Mouse (Mus musculus) layer of hippocampus, adult 11-12 months (tissue): ENCODE data around the gene Gpr156.

Experiments
- DNase-seq: peaks from one replicate; pipeline ENCODE4 v3.0.0; 2022; ENCODE audit warnings: low spot score

The Gpr156 gene

DNA sequence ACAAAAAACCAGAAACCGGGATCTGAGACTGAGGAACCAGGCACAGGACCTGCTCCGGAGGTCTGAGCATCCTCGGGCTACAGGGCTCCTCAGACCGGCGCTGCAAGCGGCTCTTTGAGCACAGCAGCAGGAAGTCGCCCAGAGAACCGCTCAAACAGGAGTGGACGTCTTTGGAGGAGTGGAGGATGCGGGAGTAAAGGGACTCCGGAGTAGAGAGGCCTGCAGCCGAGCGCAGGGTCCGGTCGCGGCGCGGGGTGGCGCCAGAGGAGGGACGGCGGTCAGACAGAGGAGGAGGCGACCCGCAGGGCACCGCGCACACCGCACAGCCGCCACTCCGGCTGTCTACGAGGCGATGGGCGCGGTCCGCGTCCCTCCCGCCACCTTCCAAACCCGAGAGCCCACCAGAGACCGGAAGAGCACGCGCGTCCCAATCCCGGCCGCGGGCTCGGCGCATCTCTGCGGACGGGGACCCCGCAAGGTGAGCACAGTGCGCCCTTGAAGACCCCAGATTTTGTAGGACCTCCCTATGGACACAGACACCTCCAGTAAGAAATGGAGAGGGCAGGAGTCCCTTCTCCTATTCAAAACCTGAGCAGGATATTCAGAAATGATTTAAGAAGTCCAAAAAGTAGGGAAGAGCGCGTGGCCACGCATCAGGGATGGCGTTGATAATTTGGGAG lies at the start of gene Gpr156:
TSS of gene Gpr156 (plus strand) at position 359 of the 680 bp plus-strand sequence.
- DNase-seq: peak; percentile 14

DNA sequence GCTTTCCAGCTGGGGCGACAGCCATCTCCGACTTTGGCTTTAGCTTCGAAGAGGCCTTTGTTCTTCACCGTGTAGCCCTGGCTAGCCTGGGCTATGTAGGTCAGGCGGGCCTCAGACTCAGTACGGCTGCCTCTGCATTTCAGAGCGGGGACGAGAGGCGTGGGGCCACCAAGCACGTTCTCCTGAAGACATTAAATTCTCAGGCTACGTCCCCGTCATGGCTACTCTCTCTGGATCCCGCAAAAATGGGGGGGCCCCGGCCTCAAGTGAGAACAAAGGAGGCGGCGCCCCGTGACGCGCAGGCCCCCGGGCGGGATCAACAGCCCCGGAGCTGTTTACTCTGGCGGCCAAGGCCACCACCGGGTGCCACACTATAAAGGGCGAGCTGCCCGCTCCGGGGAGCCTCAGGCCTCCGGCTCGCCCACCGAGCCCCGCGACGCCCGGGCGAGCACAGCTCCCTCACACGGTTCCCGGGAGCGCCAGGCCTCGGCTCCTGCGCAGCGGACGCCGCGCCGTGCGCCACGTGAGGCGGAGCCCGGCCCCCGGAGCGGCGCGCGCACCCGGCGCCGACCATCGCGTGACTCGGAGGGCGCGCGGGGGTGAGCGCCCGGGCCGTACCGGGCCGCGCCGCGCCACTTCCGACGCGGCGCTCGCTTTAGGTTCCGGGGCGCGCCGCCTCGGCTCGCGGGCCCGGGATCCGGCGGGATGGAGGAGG lies 48.3 kb upstream of the Gpr156 start, which contains the start of gene Lrrc58:
TSS of gene Lrrc58 (plus strand) at position 599 of the 715 bp plus-strand sequence.
- peak; percentile 85 for DNase-seq

DNA sequence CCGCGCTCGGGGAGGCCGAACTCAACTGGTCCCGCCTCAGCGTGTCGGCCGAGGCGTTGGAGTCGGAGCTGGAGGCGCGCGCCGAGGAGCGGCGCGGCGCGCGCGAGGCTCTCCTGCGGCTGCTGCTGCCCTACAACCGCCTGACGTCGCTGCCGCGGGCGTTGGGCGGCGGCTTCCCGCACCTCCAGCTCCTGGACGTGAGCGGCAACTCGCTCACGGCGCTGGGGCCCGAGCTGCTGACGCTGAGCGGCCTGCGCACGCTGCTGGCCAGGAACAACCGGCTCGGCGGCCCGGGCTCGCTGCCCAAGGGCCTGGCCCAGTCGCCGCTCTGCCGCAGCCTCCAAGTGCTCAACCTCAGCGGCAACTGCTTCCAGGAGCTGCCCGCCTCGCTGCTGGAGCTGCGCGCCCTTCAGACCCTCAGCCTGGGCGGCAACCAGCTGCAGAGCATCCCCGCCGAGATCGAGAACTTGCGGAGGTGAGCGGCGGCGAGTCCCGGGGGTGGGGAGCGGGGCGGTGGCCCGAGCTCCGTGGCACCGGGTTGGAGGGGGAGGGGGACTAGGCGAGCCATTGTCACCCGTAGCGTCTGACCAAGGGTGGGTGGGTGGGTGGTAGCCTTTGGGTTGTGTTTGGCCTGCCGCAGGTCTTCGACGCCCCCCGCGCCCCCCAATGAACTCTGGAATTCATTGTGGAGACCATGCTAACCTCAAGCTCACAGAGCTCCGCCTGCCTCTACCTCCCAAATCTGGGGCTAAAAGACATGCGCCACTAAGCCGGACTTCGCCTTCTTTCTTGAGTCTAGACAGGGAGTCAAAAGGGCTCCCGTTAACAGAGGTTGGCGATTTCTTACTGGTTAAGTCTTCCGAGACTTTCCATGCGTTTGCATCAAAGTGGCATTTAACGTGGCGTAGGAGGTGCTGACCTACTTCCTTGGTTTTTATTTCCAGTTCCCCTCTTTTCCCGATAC lies 47.5 kb upstream of the Gpr156 start:
- DNase-seq: peak; percentile 20

DNA sequence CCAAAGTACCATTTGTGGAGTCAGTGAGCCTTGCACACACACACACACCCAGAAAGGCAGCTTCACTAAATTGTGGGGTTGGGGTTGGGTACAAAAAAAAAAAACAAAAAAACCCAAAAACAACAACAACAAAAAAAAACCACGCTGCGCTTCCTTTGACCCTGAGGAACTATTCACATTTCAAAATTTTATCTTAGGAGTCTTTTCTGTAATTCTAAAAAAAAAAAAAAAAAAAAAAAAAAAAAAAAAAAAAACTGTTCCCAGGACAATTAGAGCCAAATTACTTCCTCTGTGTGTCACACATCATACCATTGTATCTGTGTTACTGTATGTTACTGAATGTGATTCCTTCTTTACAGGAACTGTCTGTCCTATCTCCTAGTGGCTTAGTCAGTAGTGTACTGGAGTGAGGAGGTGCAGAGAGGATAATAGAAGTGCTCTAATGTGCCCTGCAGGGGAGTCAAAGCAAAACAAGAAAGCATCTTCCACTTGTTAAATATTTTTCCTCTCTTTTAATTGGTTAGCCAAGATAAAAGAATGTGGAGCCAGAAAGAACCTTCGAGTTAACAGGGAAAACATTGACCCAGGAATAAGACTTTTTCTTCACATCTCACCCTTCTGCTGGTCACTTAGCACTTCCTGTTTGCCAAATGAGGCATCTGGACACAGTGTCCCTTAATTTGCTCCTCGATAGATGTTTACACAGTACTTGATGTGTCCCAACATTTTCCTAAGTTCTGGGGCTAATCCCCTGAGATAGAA lies 46.6 kb upstream of the Gpr156 start:
- DNase-seq: no peak

DNA sequence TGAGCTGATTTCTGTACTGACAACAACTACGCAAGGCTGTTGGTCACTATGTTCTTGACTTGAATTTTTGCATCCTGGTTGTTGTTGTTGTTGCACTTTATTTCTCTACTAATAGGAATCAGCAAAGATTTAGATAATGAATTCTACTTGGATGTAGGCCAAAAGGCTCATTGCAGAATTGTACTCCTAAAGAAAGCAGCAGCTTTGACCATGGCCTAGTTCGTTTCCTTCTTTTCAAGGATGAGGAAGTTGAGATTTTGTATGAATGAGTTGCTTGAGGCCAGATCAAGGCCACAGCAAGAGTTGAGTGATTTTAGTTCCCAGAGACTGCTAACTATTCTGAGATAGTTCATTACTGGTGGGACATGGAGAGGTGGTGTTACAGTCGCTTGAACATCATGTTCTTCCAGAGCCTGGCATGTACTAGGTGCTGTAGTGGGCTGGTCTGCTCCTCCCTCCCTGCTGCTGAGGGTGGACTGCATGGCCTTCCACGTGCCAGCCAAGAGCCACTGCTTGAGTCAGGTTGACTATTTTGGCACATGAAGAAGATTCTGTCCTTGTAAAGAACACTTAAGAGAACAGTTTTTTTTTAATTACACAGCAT lies 45.1 kb upstream of the Gpr156 start:
- no peak for DNase-seq

DNA sequence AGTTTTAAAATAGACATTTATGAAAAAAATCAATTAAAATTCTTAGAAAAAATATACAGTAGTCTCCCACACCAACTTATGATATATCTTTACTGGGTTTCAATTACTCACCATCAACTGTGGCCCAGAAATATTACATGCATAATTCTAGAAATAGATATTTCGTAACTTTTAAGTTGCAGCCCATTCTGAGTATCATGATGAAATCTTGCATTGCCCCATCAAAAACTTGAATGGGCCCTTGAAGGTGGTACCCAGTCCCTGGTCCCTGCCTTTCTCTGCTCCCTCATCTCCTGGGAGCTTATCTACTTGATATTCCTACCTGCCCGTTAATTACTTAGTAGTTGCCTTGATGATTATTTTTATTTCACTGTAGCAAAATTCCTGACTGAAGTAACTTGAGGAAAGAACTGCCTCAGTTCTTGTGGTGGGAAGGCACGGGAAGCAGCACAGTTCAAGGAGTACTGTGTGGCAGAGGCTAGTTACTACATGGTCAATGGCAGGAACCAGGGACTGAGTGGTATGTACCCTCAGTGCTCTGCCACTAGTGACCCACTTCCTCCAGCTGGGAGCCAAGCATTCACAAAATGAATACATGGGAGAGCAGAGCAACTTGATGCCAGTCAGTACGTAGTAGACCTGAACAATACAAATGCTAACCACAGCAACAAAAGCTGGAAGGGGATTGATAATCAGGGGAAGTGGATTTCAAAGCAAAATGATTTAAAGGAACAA lies 41.6 kb upstream of the Gpr156 start:
- DNase-seq: no peak

DNA sequence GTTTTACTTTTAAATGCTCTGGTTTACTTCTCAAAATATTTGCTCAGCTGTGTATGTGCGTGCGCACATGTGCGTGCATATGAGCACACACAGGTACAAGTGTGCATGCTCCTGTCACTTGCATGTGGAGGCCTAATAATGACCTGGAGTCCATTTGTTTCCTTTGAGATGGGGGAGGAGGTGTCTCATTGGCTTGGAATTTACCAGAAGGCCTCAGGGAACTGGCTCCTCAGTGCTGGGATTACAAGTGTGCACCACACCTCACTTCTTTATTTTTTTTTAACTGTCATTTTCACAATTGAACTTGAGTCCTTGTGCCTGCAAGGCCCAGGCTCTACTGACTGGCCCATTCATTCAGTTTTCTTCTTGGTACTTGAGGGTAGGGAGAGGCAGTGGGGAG lies 38.9 kb upstream of the Gpr156 start:
- no peak for DNase-seq

DNA sequence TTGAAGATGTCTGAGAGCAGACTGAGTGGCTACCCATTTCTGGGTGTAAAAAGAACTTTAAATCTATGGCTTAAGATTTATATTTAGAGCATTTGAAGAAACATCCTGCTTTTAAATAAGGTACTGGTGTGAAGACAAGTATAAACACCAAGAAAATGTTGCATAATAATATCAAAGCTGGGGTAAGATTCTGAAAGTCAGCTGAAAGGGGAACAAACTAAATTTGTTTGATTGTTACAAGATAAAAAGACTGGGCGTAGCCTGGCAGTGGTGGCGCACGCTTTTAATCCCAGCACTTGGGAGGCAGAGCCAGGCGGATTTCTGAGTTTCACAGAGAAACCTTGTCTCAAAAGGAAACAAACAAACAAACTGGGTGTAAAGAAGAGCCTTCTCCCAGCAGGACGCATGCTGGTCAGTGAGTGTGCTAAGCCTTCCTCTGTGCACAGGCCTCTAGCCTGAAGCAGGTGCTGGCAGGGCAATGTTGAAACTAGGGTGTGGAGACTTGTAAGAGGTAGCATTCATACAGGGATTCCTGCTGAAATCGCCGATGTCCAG lies 37.3 kb upstream of the Gpr156 start:
- DNase-seq: no peak

DNA sequence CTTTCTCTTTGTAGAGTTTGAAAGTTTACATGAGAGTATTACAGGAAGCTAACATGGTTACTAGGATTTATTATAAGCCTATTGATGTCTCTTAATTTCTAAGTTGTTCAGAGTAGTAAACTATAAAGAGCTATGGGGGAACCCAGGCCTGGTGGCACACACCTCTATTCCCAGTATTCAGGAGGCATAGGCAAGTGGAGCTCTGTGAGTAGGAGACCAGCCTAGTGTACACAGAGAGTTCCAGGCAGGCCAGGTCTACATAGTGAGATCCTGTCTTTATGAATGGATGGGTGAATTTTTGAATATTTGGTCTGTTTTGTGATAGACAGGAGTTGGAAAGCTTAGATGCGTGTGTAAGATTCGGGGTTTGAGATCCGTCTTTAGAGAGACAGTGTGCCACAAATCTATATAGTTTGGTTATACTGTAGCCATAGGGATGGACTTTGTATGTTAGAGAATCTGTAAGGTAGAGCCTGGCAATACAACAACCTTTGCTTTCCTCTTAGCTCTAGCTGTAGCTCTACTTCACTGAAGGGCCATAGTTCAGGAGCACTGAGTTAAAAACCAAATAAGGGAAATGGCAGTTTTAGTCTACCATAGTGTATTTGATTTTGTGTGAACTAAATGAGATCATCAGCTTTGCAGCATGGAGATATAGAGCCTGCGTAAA lies 36.4 kb upstream of the Gpr156 start:
- DNase-seq: no peak

DNA sequence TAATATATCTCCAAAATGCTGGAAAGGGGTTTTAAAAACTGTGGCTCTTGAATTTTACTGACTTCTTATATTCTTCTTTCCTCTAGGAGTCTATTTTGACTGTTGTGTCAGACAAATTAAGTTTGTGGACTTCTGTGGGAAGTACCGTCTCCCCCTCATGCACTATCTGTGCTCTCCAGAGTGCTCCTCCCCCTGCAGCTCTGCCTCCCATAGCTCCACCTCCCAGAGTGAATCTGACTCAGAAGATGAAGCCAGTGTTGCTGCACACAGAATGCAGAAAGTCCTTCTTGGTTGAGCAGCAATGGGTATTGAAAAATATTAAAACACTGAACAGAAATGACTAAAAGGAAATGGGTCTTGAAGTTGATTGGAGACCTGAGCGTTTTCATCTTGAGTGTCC lies 35.1 kb upstream of the Gpr156 start:
- no peak for DNase-seq

DNA sequence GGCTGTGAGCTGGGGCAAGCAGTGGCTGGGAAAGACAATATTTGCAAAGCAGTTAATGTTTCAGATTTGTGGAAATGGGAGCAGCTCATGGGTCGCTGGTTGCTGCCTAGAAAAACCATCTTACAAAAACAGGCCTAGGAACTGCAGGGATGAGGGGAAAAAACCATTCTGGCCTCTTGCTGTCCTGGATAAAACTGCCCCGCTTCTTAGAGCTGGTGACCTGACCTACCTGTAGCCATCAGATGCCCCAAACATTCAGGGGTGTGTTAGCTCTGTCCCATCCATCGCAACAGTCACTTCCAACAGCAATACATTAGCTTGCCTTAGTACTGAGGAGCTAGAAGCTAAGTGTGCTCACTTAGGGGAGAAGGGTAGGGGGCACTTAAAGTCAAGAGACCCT lies 27.3 kb upstream of the Gpr156 start:
- no peak for DNase-seq

DNA sequence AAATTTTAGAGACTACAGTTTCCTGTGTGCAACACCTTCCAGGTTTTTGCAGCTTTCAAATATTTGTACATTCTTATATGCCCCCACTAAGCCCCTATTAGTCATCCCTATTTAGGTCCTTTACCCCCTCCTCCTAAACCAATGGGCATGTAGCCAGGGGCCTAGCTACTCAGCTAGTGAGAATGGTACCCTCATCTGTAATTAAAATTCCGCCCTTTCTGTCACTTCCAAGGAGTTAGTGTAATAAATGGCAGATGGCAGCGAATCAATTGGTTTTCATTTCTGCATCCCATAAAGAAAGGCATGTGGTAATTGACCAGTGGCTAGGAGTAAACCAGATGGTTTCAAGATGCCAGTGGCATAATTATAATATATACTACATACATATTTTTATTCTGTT lies 23.6 kb upstream of the Gpr156 start:
- DNase-seq: no peak

DNA sequence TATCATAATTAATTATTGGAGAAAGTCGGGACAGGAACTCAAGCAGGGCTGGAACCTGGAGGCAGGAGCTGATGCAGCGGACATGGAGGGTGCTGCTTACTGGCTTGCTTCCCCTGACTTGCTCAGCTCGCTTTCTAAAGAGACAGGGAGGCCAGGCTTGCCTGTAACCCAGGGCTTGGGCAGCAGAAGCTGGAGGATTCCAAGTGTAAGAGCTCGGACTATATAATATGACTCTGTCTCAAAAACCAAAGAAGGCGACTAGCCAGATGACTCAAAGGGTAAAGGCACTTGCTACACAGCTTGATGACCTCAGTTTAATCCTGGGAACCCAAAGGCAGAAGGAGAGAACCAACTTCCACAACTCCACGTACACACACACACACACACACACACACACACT lies 22.9 kb upstream of the Gpr156 start:
- DNase-seq: no peak

DNA sequence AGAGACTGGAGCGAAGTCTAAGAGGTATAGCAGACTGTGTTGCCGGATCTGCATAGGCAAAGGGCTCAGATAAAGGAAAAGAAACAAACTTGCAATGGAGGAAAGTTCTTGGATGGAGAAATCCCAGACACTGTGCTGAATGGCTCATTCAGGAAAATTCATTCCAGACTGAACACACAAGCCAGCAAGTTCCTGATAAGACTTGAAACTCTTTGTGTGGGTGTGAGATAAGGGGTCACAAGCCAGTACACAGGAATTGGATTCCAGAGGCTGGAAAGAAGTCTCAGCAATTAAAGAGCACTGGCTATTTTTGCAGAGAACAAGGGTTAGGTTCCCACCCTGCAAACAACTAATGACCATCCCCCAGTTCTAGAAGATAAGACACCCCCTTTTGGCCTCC lies 22.4 kb upstream of the Gpr156 start:
- no peak for DNase-seq

DNA sequence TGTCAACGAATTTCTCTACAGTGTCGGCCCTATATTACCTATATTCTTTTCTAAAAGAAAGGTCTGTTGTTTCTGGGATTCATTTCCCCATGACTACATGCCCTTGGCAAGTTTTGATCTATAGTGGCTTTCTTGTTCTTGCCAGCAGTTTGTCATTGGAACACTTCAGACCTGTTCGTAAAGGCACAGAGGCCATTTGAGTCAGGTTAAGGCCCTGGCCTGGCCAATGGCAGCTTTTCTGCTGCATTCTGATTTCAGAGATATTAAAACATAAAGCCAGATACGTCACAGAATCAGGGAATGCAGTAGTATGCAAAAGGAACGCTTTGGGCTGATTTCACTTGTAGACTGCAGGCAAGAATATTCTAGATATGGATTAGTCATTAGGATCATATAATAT lies 17.5 kb upstream of the Gpr156 start:
- no peak for DNase-seq

DNA sequence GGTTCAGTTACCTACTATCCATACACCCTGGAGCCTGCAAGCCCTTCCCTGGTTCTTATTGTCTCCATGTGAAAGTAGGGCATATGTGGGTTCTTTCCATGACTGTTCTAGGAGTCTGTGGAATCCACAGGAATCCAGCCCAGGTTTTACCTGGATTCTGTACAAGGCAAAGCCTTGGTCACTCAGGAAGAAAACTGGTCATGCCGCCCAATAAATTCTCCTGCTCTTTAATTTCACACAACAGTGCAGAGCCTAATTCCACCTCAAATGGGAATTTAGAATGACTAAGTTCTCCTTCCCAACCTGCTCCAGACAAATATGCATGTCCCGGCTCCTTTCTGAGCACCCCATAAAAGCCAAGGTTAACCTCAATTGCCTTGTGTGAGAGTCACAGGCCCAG lies 16.9 kb upstream of the Gpr156 start:
- DNase-seq: no peak

DNA sequence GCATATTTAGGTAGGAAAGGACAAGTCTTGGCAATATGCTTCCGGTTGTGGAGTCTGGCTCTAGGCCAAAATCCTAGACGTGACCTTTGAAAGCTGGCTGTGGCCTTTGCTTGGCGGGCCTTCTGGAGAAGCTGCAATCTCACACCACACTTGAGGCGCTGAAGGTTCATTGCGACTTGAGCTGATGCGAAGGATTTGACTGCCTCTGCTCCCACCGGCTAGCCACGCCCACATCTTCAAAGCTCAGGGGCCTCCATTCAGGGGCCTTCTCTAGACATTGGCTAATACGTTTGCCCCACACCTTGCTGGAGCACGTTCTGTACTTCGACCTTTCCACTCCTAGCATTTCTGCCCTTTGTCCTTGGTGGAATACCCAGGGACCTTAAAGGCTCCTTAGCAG lies 15.0 kb upstream of the Gpr156 start:
- DNase-seq: no peak

DNA sequence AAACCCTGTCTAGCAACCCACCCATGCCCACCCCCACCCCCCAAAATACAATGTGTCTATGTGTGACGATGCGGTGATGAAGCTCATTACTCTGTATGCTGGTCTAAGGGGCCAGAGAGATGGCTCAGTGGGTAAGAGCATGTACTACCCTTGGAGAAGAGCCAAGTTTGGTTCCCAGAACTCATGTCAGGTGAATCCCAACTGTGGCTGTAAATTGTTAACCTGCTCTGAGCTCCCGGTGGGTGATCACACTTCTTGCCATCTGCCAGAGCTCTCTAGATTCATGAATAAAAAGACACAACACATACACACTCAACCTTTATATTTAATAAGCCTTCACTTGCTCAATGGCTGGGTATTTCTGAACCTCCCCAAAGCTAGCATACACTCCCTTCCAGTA lies 9.8 kb upstream of the Gpr156 start:
- no peak for DNase-seq

DNA sequence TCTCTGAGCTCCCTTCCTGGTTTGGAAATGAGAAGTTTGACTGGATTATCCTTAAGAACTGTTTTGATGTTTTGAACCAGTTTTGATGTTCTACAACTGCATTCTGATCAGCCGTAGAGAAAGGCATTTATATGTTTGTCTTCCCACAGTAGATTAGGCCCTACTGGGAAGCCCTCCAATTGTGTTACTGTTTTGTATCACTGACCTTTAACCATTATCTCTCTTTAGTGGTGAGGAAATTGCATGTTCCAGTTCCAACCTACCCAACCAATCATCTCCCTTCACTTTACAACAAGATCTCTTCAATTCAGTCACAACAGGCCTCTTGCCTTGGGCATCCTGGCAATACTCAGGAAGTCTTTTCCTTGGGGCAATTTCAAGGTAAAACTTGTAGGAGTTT lies 5.2 kb upstream of the Gpr156 start:
- no peak for DNase-seq

DNA sequence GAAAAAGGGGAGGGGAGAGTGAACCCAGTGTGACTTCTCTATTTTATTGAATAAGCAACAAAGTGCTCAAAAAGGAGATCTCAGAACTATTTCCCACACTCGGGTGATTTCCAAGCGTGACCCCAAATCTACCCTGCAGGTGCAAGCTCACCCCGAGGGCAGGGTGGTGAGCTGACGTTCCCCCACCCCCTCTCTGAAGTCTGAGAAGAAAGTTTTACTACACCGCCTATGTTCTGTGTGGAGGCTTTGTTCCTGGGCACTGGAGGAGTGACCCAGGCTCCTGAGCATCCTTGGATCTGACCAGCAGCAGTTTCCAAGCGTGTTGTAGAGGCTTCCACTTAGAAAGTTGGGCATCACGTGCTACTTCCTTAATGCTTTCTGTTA lies 514 bp downstream of the Gpr156 start:
- DNase-seq: no peak
